Mouse (Mus musculus) erythroblast, embryonic 14.5 days (primary cell): ENCODE measurements around the gene Rhoc.

Experiments
- GATA1 ChIP-seq: IDR thresholded peaks from 2 replicates; pipeline ENCODE4 v1.6.1; 2012; ENCODE audit warnings: low read length, inconsistent platforms, mixed read lengths
- TAL1 ChIP-seq: IDR thresholded peaks from 3 replicates; pipeline ENCODE4 v1.6.1; 2012; ENCODE audit warnings: low read length, inconsistent platforms, mixed read lengths

DNA sequence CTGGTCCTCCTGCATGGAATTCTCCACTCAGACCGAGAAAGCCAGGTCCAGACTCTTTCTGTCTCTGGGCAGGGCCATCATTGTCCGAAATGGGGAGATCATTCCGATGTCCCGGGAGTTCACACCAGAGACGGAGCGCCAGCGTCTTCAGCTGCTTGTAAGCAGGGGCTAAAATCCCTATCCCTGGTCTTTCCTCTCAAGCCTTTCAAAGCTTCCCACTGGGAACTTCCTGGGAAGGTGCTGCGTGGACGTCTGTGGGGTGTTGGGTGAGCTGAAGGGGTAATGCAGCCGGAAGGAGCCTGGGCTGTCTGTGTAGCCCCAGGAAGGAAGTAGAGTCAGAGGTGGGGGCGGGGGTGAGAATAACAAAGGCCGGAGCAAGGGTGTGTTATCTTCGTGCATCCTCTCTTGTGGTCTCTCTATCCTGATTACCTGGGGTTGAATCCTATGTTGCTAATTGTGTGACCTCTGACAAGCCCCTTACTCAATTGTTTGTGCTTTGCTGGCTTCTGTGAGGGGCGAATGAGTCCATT, 4.1 kb upstream of the Rhoc start:
- no peak for TF ChIP-seq GATA1
- TF ChIP-seq TAL1 = no peak
